Mouse (Mus musculus) heart, embryonic 13.5 days (tissue): ENCODE measurements around the gene Dmkn. TPM values are rescaled to one million over a fixed set of nuclear protein-coding genes. Genes with fewer than 3 reads are reported as not detected.

Experiments used
- ATAC-seq: fragments of 200-750 bp; cut with Nextera tagmentation; 2 replicates; pipeline ENCODE4 v1.8.0; 2017; ENCODE audit warnings: moderate TSS enrichment; ENCODE audit not compliant: insufficient number of reproducible peaks, low FRiP score, low TSS enrichment; ENCODE audit errors: extremely low read depth
- H3K27ac ChIP-seq: fragments of 300-500 bp; sonication (generic); replicated peaks from 2 replicates; pipeline ENCODE4 v1.5.1; 2015; ENCODE audit warnings: moderate library complexity, mild to moderate bottlenecking, inconsistent platforms
- H3K27me3 ChIP-seq: fragments of 300-500 bp; sonication (generic); replicated peaks from 2 replicates; pipeline ENCODE4 v1.6.1; 2015; ENCODE audit warnings: mild to moderate bottlenecking, inconsistent platforms
- H3K36me3 ChIP-seq: fragments of 300-500 bp; sonication (generic); 2 replicates; pipeline ENCODE4 v1.6.1; 2015; ENCODE audit warnings: mild to moderate bottlenecking, inconsistent platforms
- H3K4me1 ChIP-seq: fragments of 300-500 bp; sonication (generic); 2 replicates; pipeline ENCODE4 v1.6.1; 2015; ENCODE audit warnings: inconsistent platforms
- H3K4me2 ChIP-seq: fragments of 300-500 bp; sonication (generic); 2 replicates; pipeline ENCODE4 v1.6.1; 2015; ENCODE audit warnings: inconsistent platforms, mild to moderate bottlenecking, moderate library complexity
- H3K4me3 ChIP-seq: fragments of 300-500 bp; sonication (generic); 2 replicates; pipeline ENCODE4 v1.5.1; 2015; ENCODE audit warnings: moderate library complexity, mild to moderate bottlenecking, inconsistent platforms
- H3K9ac ChIP-seq: fragments of 300-500 bp; sonication (generic); 2 replicates; pipeline ENCODE4 v1.6.1; 2015; ENCODE audit warnings: inconsistent platforms, mild to moderate bottlenecking, moderate library complexity
- H3K9me3 ChIP-seq: fragments of 300-500 bp; sonication (generic); 2 replicates; pipeline ENCODE4 v1.6.1; 2016; ENCODE audit warnings: inconsistent platforms
- WGBS: fragments of 180-500 bp; shearing (Covaris S2); methylation state at CpG from one replicate; pipeline ENCODE4 v1.1.7; 2015; ENCODE audit warnings: mixed read lengths; 5-methylcytosine and 5-hydroxymethylcytosine counted together
- polyA plus RNA-seq: library from polyadenylated mRNA; unstranded; fragments of >200 nt; fragmentation: Nextera tagmentation; extraction: Ambion mirVana; gene quantifications from 2 replicates; pipeline ENCODE4 v1.2.1, GENCODE M21; 2015

Dmkn gene
- polyA plus RNA-seq, 1 experiment from 2014 or later, result 1.2 TPM

DNA sequence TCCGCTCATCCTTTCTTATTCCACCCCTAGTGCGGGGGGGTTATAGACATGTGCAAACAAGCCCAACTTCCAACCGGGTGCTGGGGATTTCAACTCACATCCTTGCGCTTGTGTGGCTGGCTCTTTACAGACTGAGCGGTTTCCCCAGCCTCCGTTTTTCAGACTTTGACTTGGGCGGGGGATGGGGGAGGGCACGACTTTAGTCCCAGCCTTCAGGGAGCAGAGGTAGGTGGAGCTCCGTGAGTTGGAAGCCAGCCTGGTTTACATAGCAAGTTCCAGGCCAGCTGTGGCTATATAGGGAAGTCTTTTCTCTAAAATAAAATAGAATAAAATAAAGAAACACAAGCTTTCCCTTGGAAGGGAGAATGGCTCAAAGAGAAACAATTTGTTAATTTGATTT lies 28.4 kb downstream of the Dmkn start:
- H3K36me3 ChIP-seq, result no peaks in the 10 kb centered on the region
- ATAC-seq, result no peak
- H3K4me1 ChIP-seq, result no peaks in the 10 kb centered on the region; the same call in 1 of the 2 replicates
- H3K4me3 ChIP-seq, result no peak overlapping the region
- H3K9ac ChIP-seq, result no peak overlapping the region
- no peaks in the 10 kb centered on the region for H3K9me3 ChIP-seq
- H3K4me2 ChIP-seq, result no peak overlapping the region
- no peak overlapping the region for H3K27ac ChIP-seq
- H3K27me3 ChIP-seq, result peaks cover 38% of the 10 kb centered on the region
- 18% methylated on average over 9 of the region's 9 CpGs for WGBS

DNA sequence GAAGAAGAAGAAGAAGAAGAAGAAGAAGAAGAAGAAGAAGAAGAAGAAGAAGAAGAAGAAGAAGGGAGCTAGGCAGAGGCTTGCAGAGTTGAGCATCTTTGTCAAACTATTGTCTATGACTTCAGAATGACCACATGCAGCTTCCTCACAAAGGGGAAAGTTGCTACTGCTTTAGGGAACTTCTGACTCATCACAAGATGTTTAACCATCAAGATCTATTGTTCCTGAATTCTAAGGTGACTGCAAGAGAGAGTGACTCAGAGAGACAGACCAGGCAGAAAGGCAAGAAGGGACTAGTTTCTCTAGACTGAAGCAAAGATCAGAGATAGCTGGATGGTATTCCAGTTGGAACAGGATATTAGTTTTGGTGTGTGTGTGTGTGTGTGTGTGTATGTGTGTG lies 31.4 kb downstream of the Dmkn start:
- ATAC-seq, result no peak
- no peak overlapping the region for H3K4me3 ChIP-seq
- no peaks in the 10 kb centered on the region for H3K36me3 ChIP-seq

DNA sequence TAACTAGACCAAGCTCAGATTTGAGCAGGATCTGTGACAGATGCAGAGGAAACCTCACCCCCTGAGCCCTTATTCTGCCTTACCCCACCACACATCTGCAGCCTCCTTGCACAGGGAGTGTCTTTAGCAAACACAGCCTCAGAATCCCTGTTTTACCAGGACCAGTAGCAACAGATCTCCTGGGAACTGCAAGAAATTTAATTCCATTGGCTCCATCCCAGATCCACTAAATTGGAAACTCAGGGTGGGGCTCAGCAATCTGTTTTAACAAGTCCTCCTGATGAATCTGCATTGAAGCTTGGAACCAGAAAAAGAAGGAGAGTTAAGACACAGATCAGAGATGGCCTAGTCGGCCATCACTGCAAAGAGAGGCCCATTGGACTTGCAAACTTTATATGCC lies 33.2 kb downstream of the Dmkn start:
- Histone ChIP-seq H3K4me2 (no peak overlapping the region), H3K27me3 (0 out of 2 replicates have a peak, but pooled peaks cover 2% of the 10 kb centered on the region), H3K9ac (no peak overlapping the region), H3K4me3 (no peak overlapping the region), H3K36me3 (no peaks in the 10 kb centered on the region), H3K27ac (no peak overlapping the region), H3K9me3 (peaks cover 8% of the 10 kb centered on the region), H3K4me1 (no peaks in the 10 kb centered on the region; the same call in 1 of the 2 replicates)
- ATAC-seq, result no peak
- 67% methylated on average over 1 of the region's 1 CpGs for WGBS

More for the DNA sequence above, 31.4 kb downstream of the Dmkn start:
- H3K27ac ChIP-seq, result no peak overlapping the region
- no peak overlapping the region for H3K9ac ChIP-seq
- no peak overlapping the region for H3K4me2 ChIP-seq
- H3K27me3 ChIP-seq, result peaks cover 16% of the 10 kb centered on the region; the same call in 1 of the 2 replicates
- H3K4me1 ChIP-seq, result no peaks in the 10 kb centered on the region; the same call in 1 of the 2 replicates
- 0 out of 2 replicates have a peak, but pooled peaks cover under 1% of the 10 kb centered on the region for H3K9me3 ChIP-seq

DNA sequence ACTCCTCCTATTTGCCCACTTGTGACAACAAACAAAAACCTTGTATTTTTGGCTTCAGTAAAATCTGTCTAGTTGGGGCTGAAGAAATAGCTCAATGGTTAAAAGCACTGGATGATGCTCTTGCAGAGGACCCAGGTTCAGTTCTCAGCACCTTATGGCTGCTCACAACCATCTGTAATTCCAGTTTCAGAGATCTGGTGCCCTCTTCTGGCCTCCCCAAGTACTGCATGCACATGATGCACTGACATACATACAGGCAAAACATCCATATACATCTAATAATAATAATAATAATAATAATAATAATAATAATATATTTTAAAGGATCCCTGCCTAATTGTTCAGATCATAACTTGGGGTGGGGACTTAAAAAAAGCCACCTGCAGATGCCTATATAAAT lies 37.1 kb downstream of the Dmkn start:
- ATAC-seq, result no peak
- Histone ChIP-seq H3K27ac (no peak overlapping the region), H3K9me3 (peaks cover 11% of the 10 kb centered on the region), H3K4me1 (no peaks in the 10 kb centered on the region), H3K4me3 (no peak overlapping the region), H3K4me2 (no peak overlapping the region), H3K36me3 (no peaks in the 10 kb centered on the region), H3K27me3 (no peaks in the 10 kb centered on the region), H3K9ac (no peak overlapping the region)

DNA sequence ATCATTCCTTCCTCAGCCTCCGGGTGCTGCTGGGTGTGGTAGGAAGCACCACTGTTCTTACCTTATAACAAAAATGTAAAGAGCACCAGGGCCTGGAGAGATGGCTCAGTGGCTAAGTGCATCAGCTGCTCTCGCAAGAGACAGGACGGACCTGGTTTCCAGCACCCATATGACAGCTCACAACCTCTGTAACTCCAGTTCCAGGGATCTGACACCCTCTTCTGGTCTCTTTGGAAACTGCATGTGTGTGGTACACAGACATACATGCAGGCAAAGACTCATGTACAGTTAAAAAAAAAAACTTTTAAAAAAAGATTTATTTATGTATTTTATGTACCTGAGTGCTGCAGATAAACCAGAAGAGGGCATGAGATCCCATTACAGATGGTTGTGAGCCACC lies 39.7 kb downstream of the Dmkn start:
- no peaks in the 10 kb centered on the region for H3K27me3 ChIP-seq
- H3K4me2 ChIP-seq, result no peak overlapping the region
- H3K36me3 ChIP-seq, result no peaks in the 10 kb centered on the region
- no peak overlapping the region for H3K9ac ChIP-seq
- no peaks in the 10 kb centered on the region for H3K4me1 ChIP-seq
- H3K4me3 ChIP-seq, result no peak overlapping the region
- 85% methylated on average over 3 of the region's 3 CpGs for WGBS
- no peak for ATAC-seq
- no peak overlapping the region for H3K27ac ChIP-seq
- peaks cover 11% of the 10 kb centered on the region for H3K9me3 ChIP-seq

DNA sequence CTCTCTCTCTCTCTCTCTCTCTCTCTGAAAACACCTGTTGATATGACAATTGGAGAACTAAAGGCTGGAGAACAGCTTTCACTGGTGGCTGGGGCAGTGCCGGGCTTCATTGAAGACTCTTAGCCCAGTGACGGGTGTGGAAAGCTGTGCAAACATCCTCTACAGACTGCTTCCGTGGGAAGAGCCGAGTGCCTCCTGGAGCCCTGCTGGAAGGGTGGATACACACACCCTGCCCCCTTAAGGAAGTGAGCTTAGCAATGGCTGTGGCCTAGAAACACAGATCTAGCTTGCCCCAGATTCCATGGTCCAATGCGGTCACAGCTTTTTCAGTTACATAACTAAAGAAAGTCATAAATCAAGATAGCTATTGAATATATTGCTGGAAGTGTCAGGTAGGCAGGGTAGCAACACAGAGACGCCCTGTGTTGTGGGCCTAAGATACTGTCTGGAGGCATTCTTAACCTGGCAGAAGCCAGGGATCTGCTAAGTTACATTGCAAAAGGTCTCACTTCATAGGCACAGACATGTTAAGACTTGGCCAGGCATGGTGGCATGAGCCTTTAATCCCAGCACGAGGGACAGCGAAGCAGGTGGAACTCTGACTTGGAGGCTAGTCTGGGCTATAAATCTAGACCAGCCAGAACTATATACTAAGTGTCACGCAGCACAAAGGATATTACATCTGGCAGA lies 40.6 kb downstream of the Dmkn start:
- no peak overlapping the region for H3K27ac ChIP-seq
- no peaks in the 10 kb centered on the region for H3K4me1 ChIP-seq
- no peak for ATAC-seq
- H3K9ac ChIP-seq, result no peak overlapping the region
- no peak overlapping the region for H3K4me2 ChIP-seq
- peaks cover 11% of the 10 kb centered on the region for H3K9me3 ChIP-seq
- H3K4me3 ChIP-seq, result no peak overlapping the region
- WGBS, result 70% methylated on average over 9 of the region's 9 CpGs
- no peaks in the 10 kb centered on the region for H3K36me3 ChIP-seq
- no peaks in the 10 kb centered on the region for H3K27me3 ChIP-seq

DNA sequence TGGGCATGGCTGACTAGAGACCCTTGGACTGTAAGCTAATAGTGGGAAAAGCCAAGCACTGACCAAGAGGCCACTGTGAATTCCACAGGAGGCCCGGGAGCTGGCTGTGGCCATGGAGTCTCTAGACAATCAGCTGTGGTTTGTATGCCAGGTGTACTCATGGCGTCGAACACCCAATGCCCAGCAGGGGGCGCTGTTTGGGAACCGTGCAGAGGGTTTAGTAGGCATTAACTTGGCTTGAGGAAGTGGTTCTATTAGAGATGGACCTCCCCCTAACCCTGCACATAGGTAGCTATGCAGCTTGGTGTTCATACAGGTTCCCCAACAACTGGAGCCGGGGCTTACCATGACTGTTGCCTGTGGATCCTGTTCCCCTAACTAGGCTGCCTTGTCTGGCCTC lies 42.4 kb downstream of the Dmkn start:
- Histone ChIP-seq H3K9ac (no peak overlapping the region), H3K9me3 (peaks cover 3% of the 10 kb centered on the region; the same call in 1 of the 2 replicates), H3K36me3 (no peaks in the 10 kb centered on the region), H3K4me2 (no peak overlapping the region), H3K4me1 (no peaks in the 10 kb centered on the region), H3K4me3 (no peak overlapping the region), H3K27ac (no peak overlapping the region), H3K27me3 (no peaks in the 10 kb centered on the region)
- ATAC-seq, result no peak
- WGBS, result 46% methylated on average over 6 of the region's 6 CpGs

DNA sequence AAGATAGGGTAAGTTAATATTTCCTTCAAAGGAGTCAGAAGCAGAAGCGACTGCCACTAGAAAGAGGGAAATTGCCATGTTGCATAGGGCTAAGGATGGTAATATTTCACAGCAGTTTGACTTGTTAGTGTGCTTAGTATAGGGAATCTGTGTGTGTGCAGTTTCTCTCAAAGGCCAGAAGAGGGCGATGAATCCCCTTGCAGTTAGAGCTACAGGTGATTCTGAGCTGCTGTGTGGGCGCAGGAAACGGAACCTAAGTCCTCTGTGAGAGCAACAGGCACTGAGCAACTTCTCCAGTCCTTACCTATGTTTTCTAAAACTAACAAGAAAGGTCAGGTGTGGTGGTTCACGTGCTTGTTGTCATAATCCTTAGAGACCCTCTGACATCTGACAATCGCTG lies 46.8 kb downstream of the Dmkn start:
- Histone ChIP-seq H3K4me3 (no peak overlapping the region), H3K27ac (no peak overlapping the region), H3K27me3 (no peaks in the 10 kb centered on the region), H3K36me3 (no peaks in the 10 kb centered on the region), H3K4me2 (no peak overlapping the region), H3K9ac (no peak overlapping the region), H3K9me3 (no peaks in the 10 kb centered on the region; the same call in 1 of the 2 replicates), H3K4me1 (no peaks in the 10 kb centered on the region)
- no peak for ATAC-seq
- 49% methylated on average over 6 of the region's 6 CpGs for WGBS

DNA sequence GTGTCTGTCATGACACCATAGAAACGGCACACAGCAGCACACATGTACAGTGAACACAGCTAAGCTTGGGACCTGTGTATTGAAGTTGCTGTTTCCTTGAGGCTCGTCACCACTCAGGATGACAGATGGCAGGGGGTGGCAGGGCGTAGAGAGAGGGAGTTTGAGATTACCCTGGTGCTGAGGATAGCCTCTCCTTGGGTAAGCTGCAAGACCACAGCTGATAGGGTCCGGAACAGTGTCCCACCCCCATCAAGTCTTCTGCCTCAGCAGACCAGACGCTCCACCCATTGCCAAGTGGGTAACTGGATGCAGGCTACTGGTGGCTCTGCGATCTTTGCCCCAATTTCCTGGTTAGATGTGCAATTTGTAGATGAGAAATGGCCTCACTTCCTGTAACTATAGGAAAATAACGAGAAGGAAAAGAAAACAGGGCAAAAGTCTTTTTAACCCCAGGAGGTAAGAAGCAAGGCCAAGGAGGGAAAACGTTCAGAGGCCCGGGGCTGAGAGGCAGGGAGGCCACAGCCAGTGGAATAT lies 48.3 kb downstream of the Dmkn start:
- Histone ChIP-seq H3K9ac (no peak overlapping the region), H3K4me2 (no peak overlapping the region), H3K4me1 (no peaks in the 10 kb centered on the region), H3K9me3 (no peaks in the 10 kb centered on the region; the same call in 1 of the 2 replicates), H3K4me3 (no peak overlapping the region), H3K27ac (no peak overlapping the region), H3K36me3 (no peaks in the 10 kb centered on the region), H3K27me3 (no peaks in the 10 kb centered on the region)
- no peak for ATAC-seq
- WGBS, result 42% methylated on average over 9 of the region's 9 CpGs

DNA sequence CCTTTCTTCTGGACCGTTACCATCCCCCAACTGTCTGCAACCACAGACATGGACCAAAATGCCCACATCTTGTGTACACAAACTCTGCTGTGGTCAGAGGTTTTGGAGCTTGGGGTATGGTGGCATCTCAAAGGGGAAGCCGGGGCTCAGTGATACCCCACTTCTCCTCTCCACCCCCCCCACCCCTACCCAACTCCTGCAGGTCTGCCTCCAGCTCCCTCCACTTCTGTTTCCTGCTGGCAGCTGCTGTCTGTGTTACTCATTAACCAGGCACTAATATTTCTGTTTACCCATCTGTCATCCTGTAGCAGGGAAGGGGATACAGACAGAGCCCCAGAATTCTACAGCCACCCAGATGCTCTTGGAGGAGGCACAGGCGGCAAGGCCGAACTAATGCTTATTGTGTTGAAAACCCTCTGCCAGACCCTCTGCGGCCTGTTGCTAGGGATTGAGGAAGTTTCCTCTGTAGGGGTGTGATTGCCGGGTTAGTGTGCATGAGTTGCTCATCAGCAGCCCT lies 48.8 kb downstream of the Dmkn start:
- no peaks in the 10 kb centered on the region for H3K27me3 ChIP-seq
- H3K4me2 ChIP-seq, result no peak overlapping the region
- 71% methylated on average over 6 of the region's 6 CpGs for WGBS
- no peak for ATAC-seq
- no peak overlapping the region for H3K9ac ChIP-seq
- H3K4me1 ChIP-seq, result no peaks in the 10 kb centered on the region
- no peak overlapping the region for H3K4me3 ChIP-seq
- H3K27ac ChIP-seq, result no peak overlapping the region
- no peaks in the 10 kb centered on the region for H3K36me3 ChIP-seq
- H3K9me3 ChIP-seq, result no peaks in the 10 kb centered on the region; the same call in 1 of the 2 replicates

DNA sequence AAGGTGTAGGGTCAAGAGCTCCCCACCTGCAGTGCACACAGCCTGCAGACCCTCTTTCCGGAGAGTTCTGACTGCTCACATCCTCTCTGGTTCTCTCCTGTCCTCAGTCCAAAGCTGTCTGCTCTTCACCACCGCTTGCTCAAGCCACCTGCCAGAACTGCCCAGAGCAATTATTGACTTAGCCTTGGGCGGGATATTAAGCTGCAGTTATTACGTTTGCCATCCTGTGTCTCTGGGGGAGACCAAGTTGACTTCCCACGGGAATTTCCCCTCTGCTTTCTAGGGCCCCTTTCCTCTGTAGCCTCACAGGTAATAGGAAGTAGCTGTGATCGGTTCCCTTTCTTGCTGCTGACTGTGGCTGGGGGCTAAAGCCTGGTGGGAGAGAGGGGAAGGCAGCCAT lies 56.6 kb downstream of the Dmkn start:
- no peak for ATAC-seq
- Histone ChIP-seq H3K27me3 (peaks cover 15% of the 10 kb centered on the region), H3K4me1 (no peaks in the 10 kb centered on the region), H3K27ac (no peak overlapping the region), H3K9ac (no peak overlapping the region), H3K9me3 (no peaks in the 10 kb centered on the region), H3K4me2 (no peak overlapping the region), H3K36me3 (no peaks in the 10 kb centered on the region), H3K4me3 (no peak overlapping the region)
- 67% methylated on average over 6 of the region's 6 CpGs for WGBS
